Mouse (Mus musculus): Measurements from ENCODE around the gene Cdc5l. TPM values are rescaled to one million over a fixed set of nuclear protein-coding genes. Genes with fewer than 3 reads are reported as not detected.
A peak's percentile ranks its signal among the peaks of the same experiment; 100 is the strongest.
"Not testable (repeated sequence)": the region's sequence is repeated elsewhere in the genome, so short reads cannot be mapped to it uniquely, and the experiment has no call there.

The Cdc5l gene
- total RNA-seq, 2 experiments from 2014 or later = 39.9 to 40.9 TPM

DNA sequence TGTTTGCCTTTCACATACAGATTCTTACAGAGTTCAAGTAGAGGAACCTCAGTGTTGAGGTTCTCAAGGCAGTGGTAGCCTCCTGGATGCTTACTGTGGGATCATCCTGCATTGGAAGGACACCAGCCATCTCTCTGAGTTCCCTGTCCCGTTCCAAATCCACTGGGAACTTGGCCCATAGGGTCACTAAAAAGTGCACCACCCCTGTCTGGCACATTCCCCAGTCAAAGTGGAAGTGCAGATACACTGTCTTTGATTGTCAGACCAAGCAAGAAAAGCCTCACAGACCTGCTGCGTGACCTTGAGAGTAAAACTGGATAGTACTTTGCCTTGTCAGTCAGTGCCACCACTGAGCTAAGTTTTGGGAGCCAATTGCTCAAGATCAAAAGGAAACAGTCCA lies 13.5 kb upstream of the Cdc5l start:
- DNase-seq (ENCODE audit: low spot score in 2 of 2) = no peak

DNA sequence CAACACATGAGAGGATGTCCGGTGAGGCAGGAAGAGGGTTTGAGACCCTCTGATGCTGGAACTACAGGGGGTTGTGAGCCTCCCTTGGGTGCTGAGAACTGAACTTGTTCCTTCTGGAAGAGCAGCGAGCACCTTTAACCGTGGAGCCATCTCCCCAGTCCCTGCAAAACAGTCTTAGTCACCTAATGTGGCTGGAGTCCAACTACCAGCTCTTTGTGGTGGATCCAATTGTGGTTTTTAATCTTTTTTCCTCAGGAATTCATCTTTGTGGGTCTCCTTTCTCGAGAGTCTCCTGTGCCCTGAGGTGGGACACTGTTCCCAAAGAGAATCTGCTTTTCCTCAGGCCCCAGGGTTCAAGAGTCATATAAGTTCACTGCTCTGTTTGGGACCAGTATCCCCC lies 12.4 kb upstream of the Cdc5l start:
- no peak for DNase-seq (ENCODE audit: low spot score in 2 of 2)

DNA sequence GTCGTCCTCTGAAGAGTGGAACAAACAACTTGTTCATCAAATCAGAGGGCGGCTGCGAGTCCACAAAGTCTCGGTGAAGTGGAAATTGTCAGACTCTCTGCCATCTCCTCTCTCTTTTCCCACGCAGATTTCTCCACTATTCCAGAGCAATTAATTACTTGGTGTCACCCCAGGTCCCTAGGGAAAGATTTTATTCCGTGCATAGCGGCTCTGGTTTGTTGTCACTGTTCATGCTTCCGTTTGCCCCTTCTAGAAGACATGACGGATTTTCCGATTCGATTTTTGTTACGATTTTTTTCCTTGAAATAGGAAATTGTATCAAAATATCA lies 689 bp upstream of the Cdc5l start:
- DNase-seq (ENCODE audit: low spot score in 2 of 2) = no peak

DNA sequence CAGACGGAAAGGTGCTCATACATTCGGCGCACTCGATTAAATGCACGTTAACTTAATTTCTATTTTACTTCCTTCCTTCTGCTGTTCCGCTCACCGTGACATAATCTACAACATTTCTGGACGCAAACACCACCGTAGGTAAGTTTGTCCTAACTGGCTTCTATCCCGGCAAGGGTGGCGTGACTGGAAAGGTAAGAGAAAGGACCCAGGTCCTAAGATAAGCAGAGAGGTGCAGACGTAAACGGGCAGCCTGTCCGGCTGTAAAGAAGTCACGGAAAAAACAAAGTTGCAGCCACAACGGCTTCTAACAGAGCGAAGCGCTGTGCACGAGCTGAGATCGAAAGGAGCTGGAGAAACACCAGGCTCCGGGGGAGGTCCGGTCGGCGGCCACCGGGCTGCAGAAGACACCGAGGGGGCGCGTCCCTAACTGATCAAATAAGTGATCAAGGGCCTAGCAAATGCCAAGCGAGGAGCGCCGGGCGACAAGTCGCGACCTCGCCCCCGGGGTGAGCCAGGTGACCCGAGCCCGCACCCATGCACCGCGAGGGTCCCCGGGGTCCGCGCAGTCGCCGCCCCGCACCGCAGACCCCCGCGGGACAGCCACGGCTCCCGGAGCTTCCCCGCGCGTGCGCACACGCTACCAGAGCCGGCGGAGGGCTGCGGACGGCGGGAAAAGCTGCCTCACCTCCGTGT lies 685 bp downstream of the Cdc5l start:
- no peak for DNase-seq (ENCODE audit: low spot score in 2 of 2)

DNA sequence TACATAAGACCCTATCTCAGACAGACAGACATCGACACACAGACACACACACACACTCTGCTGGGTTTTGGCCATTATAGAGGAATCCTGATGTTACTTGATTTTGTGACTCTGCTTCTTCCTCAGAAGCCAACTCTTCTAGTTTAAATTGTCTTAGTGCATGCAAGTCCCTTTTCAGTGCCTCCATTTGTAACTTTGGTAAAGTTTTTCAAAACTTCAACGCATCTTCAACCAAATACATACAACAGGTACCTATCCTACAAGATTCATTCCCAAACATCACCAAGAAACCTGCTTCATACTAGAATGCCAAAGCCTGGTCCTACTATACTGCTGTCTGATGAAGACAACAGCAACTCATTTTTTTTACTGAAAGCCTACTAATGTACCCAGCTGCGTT lies 1.5 kb downstream of the Cdc5l start:
- no peak for DNase-seq (ENCODE audit: low spot score in 2 of 2)

DNA sequence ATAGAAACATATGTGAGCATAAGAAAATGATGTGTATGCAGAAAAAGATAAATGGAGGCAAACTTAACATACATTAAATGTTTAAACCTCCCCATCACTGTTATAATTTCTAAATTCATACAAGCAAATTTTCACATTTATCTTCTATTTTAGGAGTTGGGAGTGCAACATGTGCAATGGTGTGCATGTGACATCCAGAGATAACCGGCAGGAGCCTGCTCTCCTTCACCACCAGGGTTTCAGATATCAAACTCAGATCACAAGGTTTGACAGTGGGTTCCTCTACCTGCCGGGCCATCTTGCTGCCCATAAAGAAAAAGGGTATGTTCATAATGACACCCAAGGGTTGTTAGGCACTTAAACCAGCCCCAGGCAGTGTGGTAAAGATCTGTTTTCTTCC lies 16.1 kb downstream of the Cdc5l start:
- no peak for DNase-seq (ENCODE audit: low spot score in 2 of 2)

DNA sequence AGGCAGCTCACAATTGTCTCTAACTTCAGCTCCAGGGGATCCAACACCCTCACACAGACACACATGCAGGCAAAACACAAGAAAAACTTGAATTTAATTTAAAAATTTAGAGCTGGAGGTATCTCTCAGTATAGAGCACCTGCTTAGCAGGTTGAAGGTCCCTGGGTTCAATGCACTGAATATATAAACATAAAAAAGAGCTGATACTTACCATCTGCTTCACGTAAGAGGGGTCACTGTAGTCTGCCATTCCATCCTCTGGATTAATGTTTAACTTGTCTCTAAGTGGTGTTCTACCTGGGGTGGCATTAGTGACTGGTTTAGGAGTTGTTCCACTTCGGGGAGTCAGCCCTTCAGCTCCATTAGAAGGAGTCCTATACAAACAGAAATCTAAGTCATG lies 21.9 kb downstream of the Cdc5l start:
- not testable (repeated sequence) for DNase-seq (ENCODE audit: low spot score in 2 of 2)

DNA sequence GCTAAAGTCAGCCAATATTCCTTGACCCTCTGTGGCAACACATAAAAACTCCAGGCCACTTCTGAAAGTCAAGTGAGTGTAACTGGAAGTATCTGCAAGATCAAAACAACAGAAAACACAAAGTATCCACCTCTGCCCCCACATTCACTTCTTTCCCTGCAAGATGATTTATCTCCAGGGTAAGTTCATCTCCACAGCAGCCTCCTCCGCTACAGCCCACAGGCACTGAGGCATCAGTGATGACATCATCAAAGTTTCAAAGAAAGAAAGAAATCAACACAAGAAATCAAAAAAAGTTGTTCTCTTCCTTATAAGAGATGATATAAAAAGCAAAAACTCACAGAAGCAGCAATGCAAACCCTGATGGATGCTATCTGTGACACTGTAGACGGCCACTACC lies 24.8 kb downstream of the Cdc5l start:
- DNase-seq (ENCODE audit: low spot score in 2 of 2) = no peak

DNA sequence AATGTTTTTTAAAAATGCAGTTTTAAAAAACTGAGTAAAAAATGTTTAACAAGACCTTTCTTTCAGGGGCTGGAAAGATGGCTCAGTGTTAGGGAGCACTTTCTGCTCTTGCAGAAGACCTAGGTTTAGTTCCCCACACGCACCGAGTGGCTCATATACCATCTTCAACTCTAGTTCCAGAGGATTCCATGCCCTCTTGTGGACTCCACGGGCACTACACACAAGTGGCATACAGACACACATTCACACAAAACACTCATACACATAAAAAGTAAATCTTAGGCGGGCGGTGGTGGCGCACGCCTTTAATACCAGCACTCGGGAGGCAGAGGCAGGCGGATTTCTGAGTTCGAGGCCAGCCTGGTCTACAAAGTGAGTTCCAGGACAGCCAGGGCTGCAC lies 27.3 kb downstream of the Cdc5l start:
- DNase-seq (ENCODE audit: low spot score in 2 of 2) = no peak

DNA sequence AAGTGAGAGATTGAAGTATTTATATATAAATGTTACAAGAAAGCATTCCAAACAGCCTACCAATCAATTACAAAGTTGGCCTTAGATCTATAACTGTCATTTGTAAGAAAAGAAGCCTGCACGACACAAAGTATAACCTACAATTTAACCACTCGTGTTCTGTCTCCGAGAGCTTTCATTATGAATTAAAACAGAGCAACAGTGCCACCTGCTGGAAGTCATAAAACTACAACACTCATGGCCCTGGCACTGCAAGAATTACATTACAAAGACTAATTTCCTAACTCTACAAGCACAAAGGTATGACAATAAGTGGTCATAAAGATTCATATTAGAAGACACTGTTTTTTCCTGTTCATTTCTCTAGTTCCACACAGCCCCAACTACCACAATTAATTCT lies 30.3 kb downstream of the Cdc5l start:
- DNase-seq (ENCODE audit: low spot score in 2 of 2) = peak; percentile 29 to 41

DNA sequence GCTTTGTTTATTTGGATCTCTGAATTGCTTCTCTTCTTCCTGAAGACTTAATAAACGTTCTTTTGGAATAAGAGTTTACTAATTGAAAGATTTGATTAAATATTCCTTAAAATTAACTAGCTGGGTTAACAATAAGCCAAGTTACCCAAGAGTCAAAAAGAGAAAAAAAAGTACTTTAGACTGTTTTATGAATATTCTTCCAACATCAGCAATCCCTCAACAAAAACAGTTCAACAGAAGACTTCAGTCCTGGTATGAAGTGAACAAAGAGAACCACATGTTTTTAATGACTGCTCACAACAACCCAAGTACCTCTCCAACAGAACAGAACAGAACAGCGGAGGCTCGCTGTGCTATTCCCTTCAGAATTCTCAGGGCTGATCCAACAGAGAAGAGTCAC lies 30.9 kb downstream of the Cdc5l start:
- DNase-seq (ENCODE audit: low spot score in 2 of 2) = no peak

DNA sequence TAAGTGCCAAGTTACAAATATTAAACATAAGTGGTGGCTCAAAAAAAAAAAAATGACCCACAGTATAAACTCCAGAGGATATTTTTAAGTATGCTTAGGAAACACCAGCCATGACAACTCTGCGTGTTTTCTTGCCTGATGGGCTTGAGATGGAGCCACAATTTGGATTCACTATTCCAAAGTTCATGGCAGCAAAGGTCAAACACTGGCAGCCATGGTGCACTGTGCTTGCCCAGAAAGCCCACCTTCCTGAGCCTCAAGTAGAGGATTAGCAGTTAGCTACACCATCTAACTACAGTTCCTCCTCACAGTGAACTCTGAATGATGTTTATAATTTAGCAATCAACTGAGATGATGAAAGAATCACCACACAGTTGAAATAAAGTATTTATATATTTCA lies 31.4 kb downstream of the Cdc5l start:
- DNase-seq (ENCODE audit: low spot score in 2 of 2) = no peak

DNA sequence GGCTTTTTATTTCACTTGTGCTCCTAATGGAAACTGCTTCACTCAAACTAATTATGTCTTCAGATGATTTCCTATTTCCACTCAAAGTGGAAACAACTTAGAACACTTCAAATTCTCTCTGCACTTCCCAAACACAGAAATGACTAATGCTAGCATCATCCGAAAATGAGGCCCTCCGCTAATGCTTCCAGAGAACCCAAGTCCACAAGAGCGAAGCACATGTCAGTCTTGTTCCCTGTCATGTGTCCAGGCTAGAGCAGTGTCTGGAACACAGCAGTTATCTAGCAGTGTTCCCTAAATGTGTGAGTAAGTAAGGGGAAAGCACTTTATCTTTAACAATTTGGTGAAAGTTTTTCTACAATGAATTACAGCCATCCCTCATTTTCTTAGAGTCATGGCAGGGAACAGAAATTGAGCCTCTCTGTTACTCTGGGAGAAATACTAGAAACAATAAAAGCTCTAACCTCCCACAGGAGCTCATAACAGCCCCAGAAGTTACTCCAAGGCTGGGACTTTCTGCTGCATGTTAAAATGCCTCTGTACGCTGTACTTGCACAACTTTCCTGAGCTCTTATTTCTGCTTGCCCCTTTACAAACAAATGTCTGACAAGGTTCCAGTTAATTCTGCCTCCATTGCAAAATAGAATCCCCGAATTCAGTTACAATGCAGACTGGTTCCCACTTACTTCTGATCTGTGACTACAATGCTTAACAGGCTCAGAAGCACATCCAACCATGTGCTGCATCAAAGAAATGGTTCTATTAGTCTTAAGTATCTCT lies 32.2 kb downstream of the Cdc5l start:
- no peak for DNase-seq (ENCODE audit: low spot score in 2 of 2)

DNA sequence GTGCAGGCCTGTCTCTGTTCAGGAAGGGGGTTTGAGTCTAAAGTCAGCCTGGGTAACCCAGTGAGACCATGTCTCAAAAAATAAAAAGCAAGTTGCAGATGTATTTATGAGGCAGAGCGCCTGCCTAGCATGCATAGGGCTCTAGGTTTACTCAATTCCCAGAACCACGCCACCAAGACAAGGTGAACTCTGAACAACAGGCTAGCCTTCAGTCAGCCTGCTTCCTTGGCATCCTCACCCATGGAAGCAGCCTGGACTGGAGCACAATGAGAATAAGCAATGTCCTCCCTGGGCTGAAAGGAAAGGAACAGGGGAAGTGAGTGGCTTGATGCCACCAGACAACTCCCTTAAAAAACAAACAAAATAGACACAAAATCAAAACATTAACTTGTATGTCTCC lies 35.5 kb downstream of the Cdc5l start:
- no peak for DNase-seq (ENCODE audit: low spot score in 2 of 2)

DNA sequence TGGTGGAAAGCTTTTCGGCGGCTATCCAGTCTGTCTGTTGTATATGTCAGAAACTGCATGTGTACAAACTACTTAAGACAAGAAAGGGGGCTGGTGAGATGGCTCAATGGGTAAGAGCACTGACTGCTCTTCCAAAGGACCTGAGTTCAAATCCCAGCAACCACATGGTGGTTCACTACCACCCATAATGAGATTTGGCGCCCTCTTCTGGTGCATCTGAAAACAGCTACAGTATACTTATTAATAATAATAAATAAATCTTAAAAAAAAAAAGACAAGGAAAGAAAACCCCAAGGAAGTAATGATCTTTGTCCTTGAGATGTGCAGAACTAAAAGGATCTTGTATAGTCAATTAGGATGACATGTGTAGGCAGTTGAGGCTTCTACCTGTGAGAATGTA lies 36.0 kb downstream of the Cdc5l start:
- DNase-seq (ENCODE audit: low spot score in 2 of 2) = no peak

DNA sequence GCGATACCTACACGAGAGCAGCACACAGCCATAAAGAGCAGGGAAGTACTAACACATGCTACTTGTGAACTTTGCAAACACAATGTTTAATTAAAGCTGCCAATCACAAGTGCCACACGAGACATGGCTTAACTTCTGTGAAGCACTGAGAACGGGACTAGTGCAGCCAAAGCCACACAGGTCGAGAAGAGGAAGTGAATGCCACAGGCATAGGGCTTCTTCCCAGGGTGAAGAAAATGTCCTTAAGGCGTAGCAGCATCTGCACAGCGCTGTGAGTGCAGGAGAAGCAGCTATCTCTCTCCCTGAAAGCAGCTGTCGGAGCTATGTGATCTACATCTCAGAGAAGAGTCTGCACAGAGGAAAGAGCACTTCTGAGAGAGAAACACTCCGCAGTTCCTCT lies 38.9 kb downstream of the Cdc5l start:
- DNase-seq (ENCODE audit: low spot score in 2 of 2) = no peak

DNA sequence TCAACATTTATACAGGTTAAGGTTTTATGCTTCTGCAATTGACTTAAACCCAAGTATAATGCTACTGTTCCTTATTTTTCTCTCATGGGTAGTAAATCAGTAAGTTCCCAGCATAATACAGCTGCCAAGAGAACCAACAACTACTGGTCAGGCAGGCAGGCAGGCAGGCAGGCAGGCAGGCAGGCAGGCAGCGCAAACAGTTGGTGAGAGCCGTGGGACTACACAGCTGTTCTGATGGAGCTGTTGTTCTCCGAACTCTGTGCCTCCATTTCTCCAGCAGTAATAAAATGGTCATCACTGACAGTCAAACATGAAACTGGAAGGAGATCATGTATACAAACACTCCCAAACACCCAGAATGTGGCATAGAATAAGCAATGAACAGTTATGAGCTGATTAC lies 39.8 kb downstream of the Cdc5l start:
- no peak for DNase-seq (ENCODE audit: low spot score in 2 of 2)

DNA sequence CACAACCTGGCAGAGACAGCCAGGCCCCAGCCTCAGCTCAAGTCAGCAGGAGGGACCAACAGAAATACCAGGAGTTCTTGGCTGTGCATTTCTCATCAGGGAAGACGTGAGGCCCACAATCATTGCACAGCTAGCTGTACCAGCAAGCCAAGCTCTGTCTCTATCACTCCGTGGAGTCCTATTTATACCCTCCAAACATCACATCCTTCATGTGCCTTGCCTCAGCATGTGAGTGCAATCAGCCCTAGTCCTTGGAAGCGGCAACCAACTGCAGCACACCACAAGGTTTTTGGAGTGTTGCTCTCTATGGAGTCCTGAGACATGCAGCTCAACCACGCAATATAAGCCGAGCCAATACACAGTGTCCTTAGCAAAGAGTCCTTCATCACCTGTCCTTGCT lies 43.6 kb downstream of the Cdc5l start:
- DNase-seq (ENCODE audit: low spot score in 2 of 2) = no peak

DNA sequence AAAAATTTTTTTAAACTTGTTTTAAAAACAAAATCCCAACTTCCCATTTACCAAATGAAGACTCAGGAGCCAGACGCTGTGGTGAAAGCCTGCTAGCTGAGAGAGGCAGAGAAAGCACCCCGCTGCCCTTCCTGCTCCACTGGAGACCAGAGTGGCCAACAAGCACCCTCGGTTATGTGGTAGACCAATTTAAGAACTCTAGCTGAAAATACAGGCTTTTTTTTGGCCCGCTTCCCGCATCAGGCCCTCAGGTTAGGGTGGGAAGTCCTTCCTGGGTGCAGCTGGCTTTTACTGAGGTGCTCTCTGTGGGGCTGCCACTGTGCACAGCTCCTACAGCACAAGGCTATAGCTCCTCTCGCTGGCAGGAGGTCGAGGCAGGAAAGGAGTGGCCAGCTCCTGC lies 46.6 kb downstream of the Cdc5l start:
- no peak for DNase-seq (ENCODE audit: low spot score in 2 of 2)

DNA sequence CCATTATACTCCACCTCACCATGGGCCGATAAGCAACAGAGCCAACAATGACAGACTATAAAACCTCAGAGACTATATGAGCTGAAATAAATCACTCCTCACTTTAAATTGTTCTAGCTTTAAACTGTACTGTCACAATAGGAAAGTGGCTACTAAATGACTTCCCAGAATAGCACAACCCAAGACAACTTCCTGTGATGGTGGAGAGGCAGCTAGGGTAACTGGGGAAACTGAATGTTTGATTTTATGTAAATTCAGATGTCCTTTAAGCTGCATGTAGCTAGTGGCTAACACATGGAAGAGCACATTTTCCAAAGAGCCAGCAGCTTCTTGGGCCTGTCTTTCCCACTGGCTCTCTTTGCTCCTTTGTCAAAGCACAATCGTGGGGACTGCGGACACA lies 50.2 kb downstream of the Cdc5l start:
- no peak for DNase-seq (ENCODE audit: low spot score in 2 of 2)

DNA sequence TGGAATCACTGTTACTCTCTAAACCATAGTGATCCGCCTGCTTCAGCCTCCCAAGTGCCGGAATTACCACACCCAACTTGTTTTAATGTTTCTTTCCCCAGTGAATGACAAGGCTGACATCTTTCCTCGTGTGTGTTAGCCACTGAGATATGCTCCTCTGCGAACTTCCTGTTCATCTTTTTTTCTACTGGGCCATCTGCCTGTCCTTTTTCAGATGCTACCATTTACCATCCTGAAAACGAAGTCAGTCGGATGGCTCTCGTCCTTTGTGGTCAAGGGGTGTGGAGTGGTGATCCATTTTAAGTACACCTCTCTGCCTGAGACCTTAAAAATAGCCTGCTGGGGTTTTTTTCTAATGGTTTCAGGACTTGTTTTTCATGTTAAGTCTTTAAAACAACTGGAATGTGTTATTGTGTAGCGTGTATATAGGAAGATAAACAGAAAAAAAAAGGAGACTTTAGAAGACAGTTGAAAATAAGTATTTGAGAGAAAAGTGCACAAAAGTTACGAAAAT lies 54.2 kb downstream of the Cdc5l start:
- DNase-seq (ENCODE audit: low spot score in 2 of 2) = no peak

DNA sequence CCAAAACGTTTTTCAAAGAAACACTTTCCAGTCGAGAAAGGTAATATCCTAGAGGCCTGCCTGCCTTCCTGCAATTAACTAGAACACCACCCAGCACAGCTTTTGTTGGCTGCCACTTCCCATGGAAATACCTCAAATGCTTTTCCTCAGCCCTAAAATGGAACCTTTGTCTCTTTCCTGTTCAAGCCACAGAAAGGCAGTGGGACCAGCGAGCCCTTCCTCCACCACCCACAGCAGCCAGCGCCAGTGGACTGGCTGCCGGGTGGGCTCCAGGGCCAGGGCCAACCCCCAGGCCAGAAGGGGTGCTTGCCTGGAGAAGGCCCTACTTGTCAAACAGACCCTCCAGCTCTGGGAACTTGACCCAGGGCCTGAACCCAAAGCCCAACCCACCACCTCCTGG lies 56.2 kb downstream of the Cdc5l start:
- DNase-seq (ENCODE audit: low spot score in 2 of 2) = no peak
